Mouse (Mus musculus): ENCODE results near the gene Tmcc2.
"Not testable (repeated sequence)": the region's sequence is repeated elsewhere in the genome, so short reads cannot be mapped to it uniquely, and the experiment has no call there.

Gene Tmcc2

DNA sequence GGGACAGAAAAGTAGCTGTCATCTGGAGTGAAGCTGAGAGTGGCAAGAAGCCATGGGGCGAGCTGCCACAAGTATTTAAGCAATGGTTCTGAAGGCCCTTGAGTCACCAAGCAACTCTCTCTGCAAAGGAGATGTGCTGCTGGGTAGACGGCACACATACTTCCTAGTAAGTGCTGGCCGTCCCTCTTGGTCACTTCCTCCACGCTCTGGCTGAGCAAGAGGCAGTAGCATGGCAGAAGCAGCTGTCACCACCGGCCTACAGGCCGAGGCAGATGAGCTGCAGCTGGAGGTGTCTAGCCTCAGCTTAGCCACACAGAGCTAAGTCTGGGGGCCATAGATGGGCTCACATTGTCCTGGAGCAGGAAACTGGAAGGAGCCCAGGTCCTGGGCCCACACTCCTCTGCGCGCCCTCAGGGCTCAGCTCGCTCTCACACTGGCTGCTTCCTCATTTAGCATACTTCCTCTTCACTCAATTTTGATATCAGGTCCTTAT, 20.4 kb downstream of the Tmcc2 start:
- CTCF ChIA-PET = interaction anchor here (0.6 kb wide), 1 partner anchor 55 kb away, joined by 4 read pairs; no protein-coding TSS in a partner anchor

DNA sequence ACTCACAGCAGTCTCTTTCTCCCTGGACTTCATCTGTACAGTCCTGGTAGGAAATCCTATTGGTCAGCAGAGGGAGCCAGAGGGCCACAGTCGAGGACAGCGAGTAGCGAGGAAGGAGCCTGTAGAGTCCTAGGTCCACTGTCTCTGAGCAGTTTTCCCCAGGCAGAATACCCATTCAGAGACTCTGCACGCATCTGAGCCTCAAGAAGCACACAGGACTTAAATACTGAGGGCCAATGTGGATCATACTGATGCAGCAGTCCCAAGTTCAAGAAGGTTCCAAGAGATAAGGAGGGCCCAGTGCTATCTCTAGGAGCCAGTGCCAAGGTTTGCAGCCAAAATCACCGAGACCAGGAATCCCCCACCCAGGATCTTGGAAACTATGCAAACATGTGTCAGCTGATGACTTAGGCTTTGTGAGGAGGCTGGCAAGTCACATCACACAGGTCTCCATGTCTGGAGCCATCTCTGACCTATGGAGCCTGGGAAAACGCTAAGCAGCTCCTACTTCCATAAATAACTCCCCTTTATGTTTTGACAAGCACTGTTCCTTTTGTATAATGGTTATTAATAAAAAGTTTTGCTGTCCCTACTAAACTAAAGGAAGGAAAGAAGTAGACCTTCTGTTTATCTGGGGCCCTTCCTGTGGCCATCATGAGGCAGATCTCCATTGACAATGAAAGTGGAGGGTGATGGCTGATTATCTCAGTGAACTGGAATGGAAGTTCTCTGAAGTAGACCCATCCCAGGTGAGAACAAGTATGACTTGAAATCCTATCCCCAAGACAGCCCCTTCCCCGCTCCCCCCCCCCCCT, 23.2 kb downstream of the Tmcc2 start:
- CTCF ChIA-PET = interaction anchor here (1.1 kb wide), 1 partner anchor 112 kb away, joined by 3 read pairs; no protein-coding TSS in a partner anchor

DNA sequence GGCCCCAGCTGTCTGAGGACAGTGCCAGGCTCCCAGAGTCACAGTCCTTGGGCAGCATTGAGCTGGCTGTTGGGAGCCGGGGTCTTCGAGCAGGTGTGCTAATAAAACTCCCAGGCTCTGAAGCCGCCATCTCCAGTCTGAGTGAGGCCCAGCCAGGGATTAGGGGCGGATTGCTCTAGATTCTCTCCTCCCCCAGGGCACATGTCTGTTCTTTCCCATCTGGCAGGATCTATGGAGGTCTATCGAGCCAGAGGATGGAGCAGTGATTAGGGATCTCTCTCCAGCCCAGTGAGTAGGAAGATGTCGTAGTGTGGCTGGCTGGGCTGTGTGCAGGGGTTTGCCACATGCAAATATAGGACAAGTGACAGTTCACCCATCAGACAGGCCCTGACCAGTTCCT, 24.1 kb downstream of the Tmcc2 start:
- CTCF ChIA-PET = interaction anchor here (0.7 to 1.1 kb wide), 2 partner anchors 113 to 210 kb away, joined by 3 read pairs; no protein-coding TSS in a partner anchor

DNA sequence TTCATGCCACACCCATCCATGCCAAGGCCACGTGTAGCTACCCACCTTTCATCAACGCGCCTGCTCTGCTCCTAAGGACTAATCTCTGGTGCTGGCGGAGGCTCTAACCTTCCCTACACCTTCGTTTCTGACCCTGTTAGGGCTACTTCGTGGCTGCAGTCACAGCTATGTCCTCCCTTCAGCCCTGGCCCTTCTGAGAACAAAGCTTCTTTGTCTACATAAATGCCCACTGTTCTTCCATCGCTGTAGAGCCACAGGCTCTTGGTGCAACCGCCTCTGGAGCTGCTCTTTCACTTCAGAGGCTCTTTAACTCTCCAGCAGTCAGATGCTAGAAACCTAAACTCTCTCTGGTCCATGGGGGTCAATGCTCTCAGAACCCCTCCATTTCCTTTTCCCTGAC, 24.8 kb downstream of the Tmcc2 start:
- CTCF ChIA-PET = interaction anchor here (0.5 kb wide), 1 partner anchor 170 kb away, joined by 4 read pairs; no protein-coding TSS in a partner anchor

DNA sequence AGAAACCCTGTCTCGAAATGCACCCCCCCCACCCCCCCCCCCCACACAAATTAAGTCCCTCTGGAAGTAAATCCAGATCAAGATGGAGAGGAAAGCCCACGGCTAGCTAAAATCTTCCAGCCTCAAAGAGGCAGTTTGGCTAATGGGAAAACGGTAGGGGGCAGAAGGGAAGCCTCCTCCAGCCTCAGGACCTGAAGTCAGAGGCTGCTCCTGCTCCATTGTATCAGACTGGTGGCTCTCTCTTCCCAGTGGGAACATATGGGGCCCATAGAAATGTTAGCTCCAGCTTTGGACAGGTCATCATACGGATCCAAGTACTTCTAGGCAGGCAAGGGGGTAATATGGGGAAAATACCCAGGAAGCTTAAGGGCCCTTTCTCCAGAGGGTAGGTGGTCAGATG, 25.4 kb downstream of the Tmcc2 start:
- CTCF ChIA-PET = interaction anchor here (0.5 kb wide), 1 partner anchor 170 kb away, joined by 4 read pairs; no protein-coding TSS in a partner anchor

DNA sequence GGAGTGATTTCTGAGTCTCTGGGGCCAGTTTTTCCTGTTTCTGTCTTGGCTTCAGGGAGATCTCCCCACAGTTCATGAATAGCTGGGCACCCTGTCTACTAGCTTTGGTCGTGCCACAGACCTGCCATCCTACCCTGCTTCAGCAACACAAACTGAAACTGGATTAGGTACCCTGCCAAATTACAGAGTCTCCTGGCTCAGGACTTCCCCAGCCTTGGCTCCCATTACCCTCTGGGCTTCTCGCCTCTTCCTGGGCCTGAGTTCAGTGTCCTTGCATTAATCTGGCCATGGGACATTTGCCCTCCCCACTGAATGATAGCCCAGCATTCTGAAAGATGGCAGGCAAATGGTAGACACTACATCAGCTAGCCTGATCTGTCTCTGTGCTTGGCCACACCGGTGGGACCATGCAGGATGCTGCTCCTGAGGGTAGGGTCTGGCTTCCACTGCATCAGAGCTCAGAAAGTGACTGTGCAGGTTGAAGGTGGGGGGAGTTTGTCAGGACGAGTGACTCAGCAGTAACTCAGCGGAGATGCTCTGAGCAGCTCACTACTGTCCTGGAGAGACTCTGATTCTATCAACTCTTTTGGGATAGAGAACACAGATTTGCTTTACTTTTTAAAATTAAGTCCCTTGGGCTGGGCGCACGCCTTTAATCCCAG, 26.1 kb downstream of the Tmcc2 start:
- CTCF ChIA-PET = interaction anchor here (0.5 kb wide), 1 partner anchor 211 kb away, joined by 4 read pairs; no protein-coding TSS in a partner anchor

DNA sequence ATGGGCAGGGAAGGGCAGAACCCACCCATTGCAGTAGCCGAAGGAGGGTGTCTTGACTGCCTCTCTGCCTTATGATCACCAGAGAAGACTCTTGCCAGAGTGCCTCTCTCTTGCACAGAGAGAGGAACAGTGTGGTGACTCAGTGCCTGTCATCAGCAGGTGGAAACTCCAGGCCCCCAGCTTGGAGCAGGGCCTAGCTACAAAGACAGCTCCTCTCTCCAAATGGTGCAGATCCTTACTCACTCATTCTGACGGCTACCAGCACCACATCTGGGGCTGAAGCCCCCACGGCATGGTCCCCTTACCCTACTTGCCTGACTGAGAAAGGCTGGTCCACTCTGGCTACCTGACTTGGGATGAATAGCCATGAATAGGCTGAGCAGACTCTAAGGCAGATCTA, 26.7 kb downstream of the Tmcc2 start:
- CTCF ChIA-PET = interaction anchor here (0.5 kb wide), 1 partner anchor 211 kb away, joined by 4 read pairs; no protein-coding TSS in a partner anchor

DNA sequence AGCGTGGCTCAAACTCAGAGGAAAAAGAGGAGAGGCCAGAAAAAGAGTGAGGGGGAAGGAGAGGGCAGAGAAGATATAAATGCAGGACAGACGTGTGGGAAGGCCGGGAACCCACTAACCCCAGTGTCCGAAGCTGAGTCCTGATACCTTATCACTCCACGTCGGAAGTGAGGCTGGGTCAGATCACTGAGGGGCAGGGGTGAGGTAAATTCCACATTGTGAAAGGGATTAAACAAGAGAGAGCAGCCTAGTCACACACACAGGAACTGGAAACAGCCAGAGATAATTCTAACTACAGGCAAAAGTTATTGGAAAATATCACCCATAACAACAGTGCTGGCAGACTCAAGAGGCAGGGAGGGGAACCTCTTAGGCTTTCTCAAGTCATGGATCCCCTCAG, 29.1 kb downstream of the Tmcc2 start:
- CTCF ChIA-PET = no interaction called here

DNA sequence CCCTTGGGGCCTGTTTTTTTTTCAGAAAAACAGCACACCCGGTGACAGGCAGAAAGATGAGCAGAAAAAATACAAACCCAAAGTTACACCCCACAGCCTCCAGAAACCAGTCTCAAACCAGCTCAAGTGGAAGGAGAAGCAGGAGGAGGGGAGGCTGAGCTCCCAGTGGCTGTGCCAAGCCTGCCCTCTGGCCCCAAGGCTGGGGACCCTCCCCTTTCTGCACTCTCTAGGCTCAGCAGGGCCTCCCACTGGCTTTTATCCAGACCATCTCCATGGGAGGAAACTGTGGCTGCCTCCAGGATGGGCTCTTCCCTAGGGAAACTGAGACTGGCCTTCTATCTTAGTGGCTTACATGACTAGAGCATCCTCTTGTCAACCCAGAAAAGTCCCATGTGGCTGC, 34.2 kb downstream of the Tmcc2 start:
- CTCF ChIA-PET = interaction anchor here (3.4 kb wide), 1 partner anchor 44 kb away, joined by 30 read pairs; no protein-coding TSS in a partner anchor

DNA sequence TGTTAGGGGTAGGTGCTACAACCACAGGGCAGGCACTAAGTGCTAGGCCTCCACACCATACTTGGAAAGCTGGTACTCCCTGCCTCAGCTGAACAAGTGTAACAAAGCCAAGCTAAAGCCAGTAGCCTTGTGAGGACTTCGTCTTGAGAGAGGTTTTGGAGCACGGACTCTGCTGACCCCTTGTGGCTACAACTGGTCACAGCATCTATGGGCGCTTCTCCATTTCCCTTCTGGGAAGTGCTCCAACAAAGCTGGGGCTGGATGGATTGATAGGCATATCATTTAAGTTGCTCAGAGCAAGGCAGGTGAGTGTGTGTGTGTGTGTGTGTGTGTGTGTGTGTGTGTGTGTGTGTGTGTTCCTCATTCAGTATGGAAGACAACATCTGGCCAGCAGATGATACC, 35.2 kb downstream of the Tmcc2 start:
- CTCF ChIA-PET = interaction anchor here (0.5 to 3.4 kb wide), 10 partner anchors 13 to 198 kb away, joined by 3 to 30 read pairs (median 4); partner anchors contain the start of gene Nuak2

DNA sequence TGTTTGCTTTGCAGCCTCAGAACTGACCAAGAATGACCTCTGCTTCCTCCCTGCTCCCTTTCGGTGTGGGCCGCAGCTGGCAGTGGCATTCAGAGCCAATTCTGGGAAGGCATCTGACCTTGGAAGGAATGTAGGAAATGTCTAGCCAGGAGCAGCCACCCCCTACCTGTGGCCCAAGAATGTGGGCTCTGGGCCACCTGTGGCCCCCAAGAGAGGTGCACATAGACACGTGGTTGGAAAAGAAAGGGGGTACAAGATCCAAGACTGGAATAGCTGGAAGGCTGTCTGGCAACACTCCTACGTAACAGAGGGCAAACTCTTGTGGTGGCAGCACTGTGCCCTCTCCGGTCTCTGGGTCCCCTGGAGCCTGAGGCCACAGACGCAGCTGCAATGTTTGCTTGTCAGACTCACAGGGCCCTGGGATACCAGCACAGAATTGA, 35.9 kb downstream of the Tmcc2 start:
- CTCF ChIA-PET = interaction anchor here (0.7 to 3.4 kb wide), 7 partner anchors 13 to 200 kb away, joined by 3 to 30 read pairs (median 5); partner anchors contain the start of gene Nuak2

DNA sequence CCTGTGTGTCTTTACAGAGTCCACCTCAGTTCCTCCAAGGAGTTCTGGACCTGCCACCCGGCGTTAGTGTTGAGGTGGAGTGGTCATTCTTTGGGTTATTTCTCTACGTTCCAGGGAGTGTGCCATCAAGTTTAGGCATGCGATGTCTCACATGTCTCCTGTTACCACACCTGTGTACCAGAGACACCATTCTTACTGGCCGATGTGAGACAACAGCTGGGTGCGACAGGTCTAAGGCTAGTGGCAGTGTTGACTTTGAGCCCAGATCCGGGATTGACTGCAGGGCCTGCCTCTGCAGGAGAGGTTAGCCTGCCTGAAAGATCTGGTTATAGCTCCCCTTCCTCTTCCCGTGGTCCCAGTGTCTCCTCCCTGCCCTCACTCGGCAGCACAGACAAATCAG, 36.8 kb downstream of the Tmcc2 start:
- CTCF ChIA-PET = interaction anchor here (1.0 to 3.4 kb wide), 5 partner anchors 12 to 42 kb away, joined by 3 to 30 read pairs (median 4); no protein-coding TSS in a partner anchor

DNA sequence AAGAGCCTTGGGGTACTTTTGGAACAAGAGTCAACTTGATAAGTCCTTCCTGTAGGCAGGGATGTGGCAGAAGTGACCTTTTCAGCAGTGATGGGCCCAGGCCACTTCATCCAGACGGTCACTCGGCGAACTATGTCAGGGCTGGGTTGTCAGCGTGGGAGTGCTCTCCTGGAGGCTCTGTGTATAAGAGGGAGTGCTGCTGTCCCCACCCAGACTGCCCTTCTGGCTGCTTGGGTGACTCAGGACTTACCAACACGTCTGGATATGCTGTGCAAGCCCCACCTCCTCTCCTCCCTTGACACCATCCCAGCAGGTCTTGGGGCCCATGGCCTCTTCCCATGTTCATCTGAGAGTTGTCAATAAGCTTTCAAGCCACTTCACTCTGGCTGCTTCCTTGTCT, 37.7 kb downstream of the Tmcc2 start:
- CTCF ChIA-PET = interaction anchor here (1.4 to 3.4 kb wide), 2 partner anchors 17 to 41 kb away, joined by 4 to 30 read pairs; no protein-coding TSS in a partner anchor

DNA sequence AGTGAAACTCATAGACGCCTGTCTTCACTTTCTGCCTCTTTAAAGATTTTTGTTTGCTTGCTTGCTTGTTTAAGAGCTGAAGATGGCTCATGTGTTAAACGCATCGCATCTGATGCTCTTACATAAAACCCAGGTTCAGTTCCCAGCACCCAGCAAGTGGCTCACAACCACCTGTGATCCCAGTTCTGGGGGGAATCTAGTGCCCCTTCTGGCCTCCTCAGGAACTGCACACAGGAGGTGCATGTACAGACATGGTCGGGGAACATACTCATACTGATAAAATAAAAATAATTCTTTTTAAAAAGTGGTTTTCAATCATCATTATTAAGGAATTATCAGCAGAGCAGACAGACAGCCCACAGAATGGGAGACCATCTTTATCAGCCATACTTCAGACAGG, 40.0 kb downstream of the Tmcc2 start:
- CTCF ChIA-PET = no interaction called here

DNA sequence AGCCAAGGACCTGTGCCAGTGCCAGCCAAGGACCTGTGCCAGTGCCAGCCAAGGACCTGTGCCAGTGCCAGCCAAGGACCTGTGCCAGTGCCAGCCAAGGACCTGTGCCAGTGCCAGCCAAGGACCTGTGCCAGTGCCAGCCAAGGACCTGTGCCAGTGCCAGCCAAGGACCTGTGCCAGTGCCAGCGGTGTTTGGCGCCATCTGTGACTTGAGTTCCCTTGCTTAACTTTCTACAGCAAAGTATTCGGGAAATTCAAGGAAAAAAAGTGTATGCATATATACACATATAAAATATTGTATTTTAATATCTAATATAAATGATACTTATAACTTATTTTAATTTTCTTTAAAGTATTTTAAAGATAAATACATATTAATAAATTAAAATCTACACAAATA, 41.5 kb downstream of the Tmcc2 start:
- CTCF ChIA-PET = not testable (repeated sequence)

DNA sequence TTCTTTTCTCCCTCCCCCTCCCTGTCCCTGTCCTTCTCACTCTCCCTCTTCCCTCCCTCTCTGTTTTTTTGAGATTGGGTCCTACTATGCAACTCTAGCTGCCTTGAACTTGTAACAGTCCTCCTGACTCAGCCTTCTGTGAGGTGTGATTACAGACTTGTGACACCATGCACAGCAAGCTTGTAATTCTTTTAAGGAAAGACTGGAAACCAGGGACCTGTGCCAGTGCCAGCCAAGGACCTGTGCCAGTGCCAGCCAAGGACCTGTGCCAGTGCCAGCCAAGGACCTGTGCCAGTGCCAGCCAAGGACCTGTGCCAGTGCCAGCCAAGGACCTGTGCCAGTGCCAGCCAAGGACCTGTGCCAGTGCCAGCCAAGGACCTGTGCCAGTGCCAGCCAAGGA, 42.0 kb downstream of the Tmcc2 start:
- CTCF ChIA-PET = interaction anchor here (1.4 kb wide), 1 partner anchor 31 kb away, joined by 3 read pairs; no protein-coding TSS in a partner anchor

DNA sequence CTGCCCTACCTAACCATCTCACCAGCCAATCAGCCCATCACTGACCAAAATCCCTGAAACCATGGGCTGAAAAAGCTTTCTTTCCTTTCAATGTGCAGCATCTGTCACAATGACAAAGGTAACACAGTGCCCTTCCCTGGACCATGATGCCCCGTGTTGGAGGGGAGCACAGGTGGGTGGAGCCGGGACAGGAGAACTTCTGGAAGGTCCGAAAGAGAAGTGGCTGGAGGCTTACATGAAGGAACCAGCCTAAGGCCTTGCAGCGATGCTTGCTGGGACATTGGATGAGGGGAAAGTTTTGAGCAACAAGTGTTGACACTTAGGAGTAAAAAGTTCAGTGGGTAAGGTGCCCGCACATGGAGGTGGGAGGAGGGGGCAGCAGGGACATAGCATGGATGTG, 42.7 kb downstream of the Tmcc2 start:
- CTCF ChIA-PET = interaction anchor here (1.4 kb wide), 1 partner anchor 31 kb away, joined by 3 read pairs; no protein-coding TSS in a partner anchor

DNA sequence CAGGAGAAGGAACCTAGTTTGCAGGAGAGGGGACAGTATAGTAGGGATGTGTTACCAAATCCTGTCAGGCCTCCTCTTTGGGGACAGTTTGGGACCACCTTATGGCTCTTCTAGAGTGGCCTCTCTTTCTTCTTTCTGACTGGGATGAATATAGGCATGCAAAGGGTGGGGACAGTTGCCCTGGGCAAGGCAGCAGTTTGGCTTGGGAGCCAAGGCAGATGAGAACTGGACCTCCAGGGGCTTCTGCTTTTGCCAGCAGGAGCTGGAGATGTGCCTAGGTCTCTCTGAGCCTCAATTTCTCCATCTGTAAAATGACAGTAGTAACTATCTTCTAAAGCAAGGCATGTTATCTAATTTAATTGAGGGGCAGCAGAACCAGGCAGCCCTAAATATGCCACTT, 44.1 kb downstream of the Tmcc2 start:
- CTCF ChIA-PET = interaction anchor here (0.5 to 2.0 kb wide), 2 partner anchors 14 to 35 kb away, joined by 7 to 15 read pairs; no protein-coding TSS in a partner anchor

DNA sequence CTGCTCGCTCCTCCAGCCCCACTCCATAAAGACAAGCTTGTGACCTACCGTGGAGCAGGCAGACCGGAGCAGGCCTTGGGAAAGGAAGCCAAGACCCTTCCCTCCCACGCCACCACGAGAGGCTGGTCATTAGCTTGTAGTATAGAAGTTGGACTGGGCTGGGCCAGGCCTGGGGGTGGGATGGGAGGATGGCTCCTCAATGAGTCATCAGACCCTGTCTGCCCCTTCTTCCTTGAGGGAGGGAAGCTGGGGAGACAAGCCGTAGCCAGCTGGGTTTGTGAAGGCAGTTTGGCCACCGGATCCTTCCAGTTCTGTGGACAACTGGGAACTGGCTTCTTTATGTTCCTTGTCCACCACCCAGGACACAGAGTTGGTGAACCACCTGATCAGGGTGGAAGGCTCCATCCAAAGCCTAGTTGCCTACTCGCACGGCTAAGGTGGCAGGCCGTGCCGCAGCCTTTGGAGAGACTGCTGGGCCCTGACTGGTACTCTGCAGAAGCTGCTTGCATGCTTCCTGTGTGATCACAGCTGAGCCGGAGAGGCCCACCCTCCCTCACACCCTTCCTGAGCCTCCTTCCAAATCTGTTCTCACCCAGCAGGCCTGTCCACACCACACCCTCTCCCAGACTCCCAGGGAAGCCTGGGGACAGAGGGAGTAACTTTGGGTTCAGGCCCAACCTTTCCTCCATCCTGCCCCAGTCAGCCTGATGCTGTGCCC, 44.8 kb downstream of the Tmcc2 start:
- CTCF ChIA-PET = interaction anchor here (0.6 to 2.0 kb wide), 2 partner anchors 35 to 94 kb away, joined by 4 to 7 read pairs; no protein-coding TSS in a partner anchor

DNA sequence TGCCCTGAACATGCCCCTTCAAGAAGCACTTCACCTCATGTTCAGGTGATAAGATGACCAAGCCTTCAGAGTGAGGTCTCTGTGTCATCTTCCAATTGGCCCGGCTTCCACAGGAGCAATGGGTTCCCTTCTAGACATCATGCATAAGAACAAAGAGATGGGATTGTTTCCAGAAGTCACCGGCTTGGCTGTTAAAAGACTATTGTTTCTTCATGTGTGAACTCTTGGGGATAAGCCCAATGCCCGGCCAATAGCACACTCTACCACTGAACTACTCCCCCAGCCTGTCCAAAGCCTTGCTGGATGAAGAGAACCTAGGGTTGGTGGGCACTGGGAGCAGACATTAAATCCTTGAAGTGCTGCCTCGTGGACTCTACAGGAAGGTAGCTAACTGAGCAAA, 45.6 kb downstream of the Tmcc2 start:
- CTCF ChIA-PET = interaction anchor here (0.6 to 2.0 kb wide), 2 partner anchors 34 to 95 kb away, joined by 4 to 7 read pairs; no protein-coding TSS in a partner anchor

DNA sequence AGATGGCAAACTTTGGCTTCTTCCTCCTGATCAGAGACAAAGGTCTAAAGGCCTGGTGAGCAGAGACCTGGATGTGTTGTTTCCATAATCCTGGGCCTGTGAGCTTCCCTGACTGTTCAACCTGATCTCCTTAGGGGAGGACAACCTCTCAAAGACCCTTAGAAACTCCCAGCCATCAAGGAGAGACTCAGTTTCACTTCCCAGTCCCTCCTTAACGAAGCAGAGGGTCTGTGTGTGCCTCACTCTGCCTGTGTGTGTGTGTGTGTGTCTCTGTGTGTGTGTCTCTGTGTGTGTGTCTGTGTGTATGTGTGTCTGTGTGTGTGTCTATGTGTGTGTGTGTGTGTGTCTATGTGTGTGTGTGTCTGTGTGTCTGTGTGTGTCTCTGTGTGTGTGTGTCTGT, 47.4 kb downstream of the Tmcc2 start:
- CTCF ChIA-PET = interaction anchor here (1.4 kb wide), 1 partner anchor 31 kb away, joined by 7 read pairs; no protein-coding TSS in a partner anchor

All from spleen, embryonic (tissue).